Mouse (Mus musculus): Measurements from ENCODE around the gene Tnrc6c. TPM values are rescaled to one million over a fixed set of nuclear protein-coding genes. Genes with fewer than 3 reads are reported as not detected.

Gene Tnrc6c
- polyA plus RNA-seq, 1 experiment from 2014 or later = 10.5 TPM

- ATAC-seq (replicated peaks; ENCODE audit: low FRiP score) = no peak
- H3K9ac ChIP-seq = no peak overlapping the region
- H3K4me3 ChIP-seq (replicated peaks) = no peak overlapping the region
- no peak overlapping the region for H3K4me2 ChIP-seq
- WGBS = 88% methylated on average over 3 of the region's 3 CpGs
- H3K4me1 ChIP-seq = peaks cover 8% of the 10 kb centered on the region; the same call in 1 of the 2 replicates
- no peaks in the 10 kb centered on the region for H3K9me3 ChIP-seq (replicated peaks)
- no peaks in the 10 kb centered on the region for H3K36me3 ChIP-seq
- H3K27ac ChIP-seq = no peak overlapping the region
- H3K27me3 ChIP-seq = no peaks in the 10 kb centered on the region
Observed at GRCm38 (mm10) chr11:117803166-117803688, 149.1 kb downstream of the Tnrc6c start.

- no peak overlapping the region for H3K27ac ChIP-seq
- peaks cover 23% of the 10 kb centered on the region for H3K4me1 ChIP-seq
- WGBS = 92% methylated on average over 6 of the region's 6 CpGs
- no peak overlapping the region for H3K4me3 ChIP-seq (replicated peaks)
- H3K9me3 ChIP-seq (replicated peaks) = no peaks in the 10 kb centered on the region
- no peak overlapping the region for H3K9ac ChIP-seq
- no peak for ATAC-seq (replicated peaks; ENCODE audit: low FRiP score)
- H3K36me3 ChIP-seq = no peaks in the 10 kb centered on the region
- H3K4me2 ChIP-seq = no peak overlapping the region
- H3K27me3 ChIP-seq = no peaks in the 10 kb centered on the region
Observed at GRCm38 (mm10) chr11:117806781-117807180, 152.7 kb downstream of the Tnrc6c start.

GRCm38 (mm10) chr11:117809407-117810311 is 155.6 kb downstream of the Tnrc6c start, which contains the start of the genes Gm20708 and Syngr2:
Gene Gm20708, plus strand, starts transcription at chr11:117809668.
Gene Syngr2, plus strand, starts transcription at chr11:117809668.
- under 1% methylated on average over 75 of the region's 75 CpGs for WGBS
- Histone ChIP-seq H3K4me3 (replicated peaks) (peak within 1 kb of the TSS; percentile 78), H3K27me3 (no peaks in the 10 kb centered on the region), H3K27ac (peak within 1 kb of the TSS; percentile 72), H3K9me3 (replicated peaks) (no peaks in the 10 kb centered on the region), H3K9ac (peak within 1 kb of the TSS; percentile 66), H3K4me2 (peak within 1 kb of the TSS; percentile 89), H3K4me1 (peaks cover 25% of the 10 kb centered on the region), H3K36me3 (peaks cover 27% of the 10 kb centered on the region)
- peak; percentile 76 for ATAC-seq (replicated peaks; ENCODE audit: low FRiP score)

DNA sequence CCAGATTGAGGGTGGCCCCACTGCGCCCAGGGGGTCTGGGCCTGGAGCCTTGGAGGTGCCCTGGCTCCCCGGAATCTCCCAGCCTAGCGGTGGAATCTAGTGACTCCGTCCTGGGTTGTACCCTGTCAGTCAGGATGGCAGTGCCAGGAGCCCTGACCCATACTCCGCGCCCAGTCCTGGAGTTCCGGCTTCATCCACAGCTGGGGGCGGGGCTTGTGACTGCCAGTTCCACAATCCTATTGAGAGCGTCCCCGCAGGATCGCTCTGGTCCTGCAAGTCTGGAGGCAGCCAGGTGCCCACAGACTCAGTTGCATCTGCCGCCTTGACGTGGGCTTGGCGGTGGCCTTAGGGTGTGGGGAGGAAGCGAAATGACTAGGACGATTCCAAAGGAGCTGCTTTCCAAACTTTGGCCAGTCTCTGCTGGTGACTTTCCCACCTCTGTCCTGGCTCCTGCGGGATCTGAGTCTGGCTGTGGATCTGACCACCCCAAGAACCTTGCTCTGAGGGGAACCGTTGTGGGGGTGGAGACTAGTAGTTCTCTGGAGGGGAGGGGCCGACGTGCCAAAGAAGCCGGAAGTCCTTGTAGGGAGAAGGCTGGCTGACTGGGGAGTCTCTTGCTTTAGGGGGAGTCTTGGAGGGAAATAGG is 156.4 kb downstream of the Tnrc6c start:
- WGBS = under 1% methylated on average over 21 of the region's 21 CpGs
- peaks cover 36% of the 10 kb centered on the region for H3K36me3 ChIP-seq

More for the DNA sequence above, 156.4 kb downstream of the Tnrc6c start:
- Histone ChIP-seq H3K27ac (peak overlapping the region; percentile 72), H3K9me3 (replicated peaks) (no peaks in the 10 kb centered on the region), H3K4me3 (replicated peaks) (peak overlapping the region; percentile 78), H3K27me3 (no peaks in the 10 kb centered on the region), H3K4me2 (peak overlapping the region; percentile 89), H3K9ac (peak overlapping the region; percentile 66), H3K4me1 (peaks cover 25% of the 10 kb centered on the region)
- peak; percentile 83 for ATAC-seq (replicated peaks; ENCODE audit: low FRiP score)

Other genes with a start within 250 kb of the Tnrc6c start
- not detected in 2 replicates for gene Gm11733, start 169.9 kb upstream of the Tnrc6c start, polyA plus RNA-seq (2015; fragmentation: Nextera tagmentation; extraction: Ambion mirVana)
- gene Tmc8, start 127.8 kb downstream of the Tnrc6c start, polyA plus RNA-seq (2015; fragmentation: Nextera tagmentation; extraction: Ambion mirVana) = 2.7 and 3.6 TPM in 2 replicates
- gene Tmc6, start 127.9 kb downstream of the Tnrc6c start, polyA plus RNA-seq (2015; fragmentation: Nextera tagmentation; extraction: Ambion mirVana) = 36.2 and 37.5 TPM in 2 replicates
- gene 6030468B19Rik, start 143.4 kb downstream of the Tnrc6c start, polyA plus RNA-seq (2015; fragmentation: Nextera tagmentation; extraction: Ambion mirVana) = 0.36 and 1.7 TPM in 2 replicates
- 0.54 and 0.91 TPM in 2 replicates for gene Gm20708, start 155.4 kb downstream of the Tnrc6c start, polyA plus RNA-seq (2015; fragmentation: Nextera tagmentation; extraction: Ambion mirVana)
- 78.0 and 80.5 TPM in 2 replicates for gene Syngr2, start 155.4 kb downstream of the Tnrc6c start, polyA plus RNA-seq (2015; fragmentation: Nextera tagmentation; extraction: Ambion mirVana)
- 3.9 and 6.7 TPM in 2 replicates for gene Afmid, start 171.6 kb downstream of the Tnrc6c start, polyA plus RNA-seq (2015; fragmentation: Nextera tagmentation; extraction: Ambion mirVana)
- 127 and 128 TPM in 2 replicates for gene Tk1, start 171.8 kb downstream of the Tnrc6c start, polyA plus RNA-seq (2015; fragmentation: Nextera tagmentation; extraction: Ambion mirVana)
- gene Birc5, start 195.0 kb downstream of the Tnrc6c start, polyA plus RNA-seq (2015; fragmentation: Nextera tagmentation; extraction: Ambion mirVana) = 310 and 329 TPM in 2 replicates
- gene Tmem235, start 206.5 kb downstream of the Tnrc6c start, polyA plus RNA-seq (2015; fragmentation: Nextera tagmentation; extraction: Ambion mirVana) = not detected in 2 replicates
- 5.3 TPM in 2 replicates for gene Tha1, start 219.2 kb downstream of the Tnrc6c start, polyA plus RNA-seq (2015; fragmentation: Nextera tagmentation; extraction: Ambion mirVana)